Mouse (Mus musculus) hindbrain, embryonic 12.5 days (tissue): Measurements from ENCODE around the gene Fgf15. TPM values are rescaled to one million over a fixed set of nuclear protein-coding genes. Genes with fewer than 3 reads are reported as not detected.

Experiments used
- ATAC-seq: fragments of 200-750 bp; cut with Nextera tagmentation; 2 replicates; pipeline ENCODE4 v1.8.0; 2017; ENCODE audit warnings: moderate TSS enrichment; ENCODE audit not compliant: low FRiP score
- H3K27ac ChIP-seq: fragments of 300-500 bp; sonication (generic); 2 replicates; pipeline ENCODE4 v1.5.1; 2016; ENCODE audit warnings: mild to moderate bottlenecking
- H3K27me3 ChIP-seq: fragments of 300-500 bp; sonication (generic); 2 replicates; pipeline ENCODE4 v1.6.1; 2016; ENCODE audit warnings: mild to moderate bottlenecking
- H3K36me3 ChIP-seq: fragments of 300-500 bp; sonication (generic); 2 replicates; pipeline ENCODE4 v1.6.1; 2016; ENCODE audit warnings: mild to moderate bottlenecking
- H3K4me1 ChIP-seq: fragments of 300-500 bp; sonication (generic); 2 replicates; pipeline ENCODE4 v1.6.1; 2016
- H3K4me2 ChIP-seq: fragments of 300-500 bp; sonication (generic); replicated peaks from 2 replicates; pipeline ENCODE4 v1.6.1; 2016; ENCODE audit warnings: mild to moderate bottlenecking
- H3K4me3 ChIP-seq: fragments of 300-500 bp; sonication (generic); 2 replicates; pipeline ENCODE4 v1.5.1; 2016; ENCODE audit warnings: mild to moderate bottlenecking
- H3K9ac ChIP-seq: fragments of 300-500 bp; sonication (generic); 2 replicates; pipeline ENCODE4 v1.6.1; 2016; ENCODE audit warnings: mild to moderate bottlenecking, moderate library complexity
- H3K9me3 ChIP-seq: fragments of 300-500 bp; sonication (generic); replicated peaks from 2 replicates; pipeline ENCODE4 v1.6.1; 2016; ENCODE audit warnings: mild to moderate bottlenecking
- WGBS: fragments of 180-500 bp; shearing (Covaris S2); methylation state at CpG from one replicate; pipeline ENCODE4 v1.1.7; 2016; 5-methylcytosine and 5-hydroxymethylcytosine counted together
- polyA plus RNA-seq: library from polyadenylated mRNA; unstranded; fragments of >200 nt; fragmentation: Nextera tagmentation; extraction: Ambion mirVana; gene quantifications from 2 replicates; pipeline ENCODE4 v1.2.1, GENCODE M21; 2016

Fgf15 gene
- 62.0 and 66.7 TPM in 2 replicates for polyA plus RNA-seq

DNA sequence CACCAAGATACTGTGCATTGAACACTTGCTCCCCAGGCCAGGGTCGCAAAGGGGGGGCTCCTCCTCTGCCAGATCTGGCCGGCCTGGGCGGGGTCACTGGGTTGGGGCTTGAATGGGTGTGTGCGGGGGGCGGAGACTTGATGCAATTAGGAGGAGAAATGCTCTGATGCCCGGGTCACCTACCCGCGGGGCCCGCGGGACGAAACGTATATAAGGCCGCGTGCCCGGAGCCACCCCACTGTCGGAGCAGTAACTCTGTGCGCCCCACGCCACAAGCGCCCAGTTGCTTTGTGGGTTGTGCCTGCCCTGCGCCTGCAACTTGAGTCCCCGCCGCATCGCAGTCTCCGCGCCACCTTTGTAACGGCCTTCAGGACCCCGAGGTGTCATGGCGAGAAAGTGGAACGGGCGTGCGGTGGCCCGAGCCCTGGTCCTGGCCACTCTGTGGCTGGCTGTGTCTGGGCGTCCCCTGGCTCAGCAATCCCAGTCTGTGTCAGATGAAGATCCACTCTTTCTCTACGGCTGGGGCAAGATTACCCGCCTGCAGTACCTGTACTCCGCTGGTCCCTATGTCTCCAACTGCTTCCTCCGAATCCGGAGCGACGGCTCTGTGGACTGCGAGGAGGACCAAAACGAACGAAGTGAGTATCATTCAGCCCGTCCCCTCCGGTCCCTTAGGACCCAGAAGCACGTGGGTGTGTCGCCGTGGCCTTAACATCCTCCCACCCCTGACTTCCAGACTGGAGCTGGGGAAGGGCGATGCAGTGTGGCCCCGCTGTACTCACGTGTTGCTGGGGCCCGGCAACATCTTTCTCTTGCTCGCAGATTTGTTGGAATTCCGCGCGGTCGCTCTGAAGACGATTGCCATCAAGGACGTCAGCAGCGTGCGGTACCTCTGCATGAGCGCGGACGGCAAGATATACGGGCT lies at the start of gene Fgf15:
Fgf15 (plus strand) TSS at position 238 of the 925 bp plus-strand sequence.
- Histone ChIP-seq H3K36me3 (no peaks in the 10 kb centered on the region), H3K9me3 (no peaks in the 10 kb centered on the region), H3K4me3 (peak within 1 kb of the TSS; percentile 47), H3K27me3 (peaks cover 59% of the 10 kb centered on the region), H3K4me1 (peaks cover 32% of the 10 kb centered on the region), H3K27ac (peak within 1 kb of the TSS; percentile 71), H3K4me2 (peak within 1 kb of the TSS; percentile 85), H3K9ac (peak within 1 kb of the TSS; percentile 59)
- ATAC-seq: peak; percentile 20
- under 1% methylated on average over 65 of the region's 65 CpGs for WGBS

DNA sequence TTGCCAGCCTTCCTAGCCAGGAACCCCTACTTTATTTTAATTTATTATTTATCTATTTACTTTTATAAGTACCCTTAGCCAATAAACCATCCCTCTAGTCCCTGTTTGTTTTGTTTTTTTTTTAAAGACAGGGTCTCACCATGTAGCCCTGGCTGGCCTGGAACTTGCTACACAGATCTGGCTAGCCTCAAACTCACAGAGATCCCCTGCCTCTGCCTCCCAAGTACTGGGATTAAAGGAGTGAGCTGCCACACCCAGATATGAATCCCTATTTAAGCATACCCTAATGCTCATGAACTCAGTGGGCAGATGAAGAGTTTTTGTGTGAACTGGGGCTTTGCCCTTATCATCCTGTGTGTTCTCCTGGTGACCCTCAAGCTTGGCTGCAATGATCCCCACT lies 49.3 kb upstream of the Fgf15 start, which contains the start of gene Fgf4:
Fgf4 (plus strand) TSS at position 301 of the 400 bp plus-strand sequence.
- no peaks in the 10 kb centered on the region for H3K9me3 ChIP-seq
- no peak within 1 kb of the TSS for H3K4me3 ChIP-seq

DNA sequence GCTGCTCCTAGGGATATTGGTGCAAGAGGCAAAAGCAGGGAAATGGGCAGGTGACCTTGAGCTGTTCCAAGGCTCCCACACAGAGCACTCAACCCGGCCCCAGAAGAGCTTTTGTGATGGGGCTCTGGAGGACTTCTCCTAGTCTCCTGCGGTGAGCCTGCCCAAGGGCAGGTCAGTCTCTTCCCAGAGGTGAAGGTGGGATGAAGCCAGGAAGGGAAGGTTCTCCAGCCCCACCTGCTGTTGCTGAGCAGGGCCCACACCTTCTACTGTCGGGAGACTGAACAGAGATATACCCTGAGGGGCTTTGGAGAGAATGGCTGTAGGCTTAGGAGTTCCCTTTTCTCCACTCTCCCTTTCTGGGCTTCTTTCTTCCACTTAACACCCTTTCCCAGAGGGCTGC lies 45.0 kb upstream of the Fgf15 start:
- Histone ChIP-seq H3K9me3 (no peaks in the 10 kb centered on the region), H3K4me1 (no peaks in the 10 kb centered on the region), H3K36me3 (no peaks in the 10 kb centered on the region), H3K27ac (no peak overlapping the region), H3K4me2 (no peak overlapping the region), H3K27me3 (peaks cover 14% of the 10 kb centered on the region), H3K9ac (no peak overlapping the region), H3K4me3 (no peak overlapping the region)
- no peak for ATAC-seq
- WGBS: 65% methylated on average over 3 of the region's 3 CpGs

More for the DNA sequence above, 49.3 kb upstream of the Fgf15 start, which contains the start of gene Fgf4:
- H3K4me2 ChIP-seq: no peak within 1 kb of the TSS
- no peak within 1 kb of the TSS for H3K27ac ChIP-seq
- no peak within 1 kb of the TSS for H3K9ac ChIP-seq
- H3K36me3 ChIP-seq: no peaks in the 10 kb centered on the region
- no peaks in the 10 kb centered on the region for H3K4me1 ChIP-seq
- peaks cover 34% of the 10 kb centered on the region for H3K27me3 ChIP-seq
- no peak for ATAC-seq

DNA sequence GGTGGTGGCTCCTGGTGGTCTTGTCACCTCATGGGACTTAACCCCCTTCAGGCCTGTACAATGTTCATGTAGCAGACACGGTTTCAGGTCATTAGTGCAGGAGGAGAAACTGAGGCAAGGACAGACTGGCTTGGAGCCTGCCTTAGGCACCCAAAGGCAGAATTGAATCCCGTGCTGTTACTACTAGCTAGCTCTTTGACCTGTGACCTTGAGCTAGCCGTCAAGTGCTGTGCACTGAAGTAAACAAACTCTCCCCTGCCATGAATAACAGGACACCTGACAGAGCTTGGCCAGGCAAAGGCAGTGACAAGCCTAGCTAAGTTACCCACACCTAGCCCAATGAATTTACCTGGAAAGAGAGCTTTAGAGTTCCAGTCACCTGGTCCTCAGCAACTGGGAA lies 41.4 kb upstream of the Fgf15 start:
- no peak overlapping the region for H3K4me3 ChIP-seq
- H3K36me3 ChIP-seq: no peaks in the 10 kb centered on the region
- 57% methylated on average over 3 of the region's 3 CpGs for WGBS
- H3K9me3 ChIP-seq: no peaks in the 10 kb centered on the region
- no peak for ATAC-seq
- no peak overlapping the region for H3K9ac ChIP-seq
- H3K27me3 ChIP-seq: peaks cover 23% of the 10 kb centered on the region
- H3K4me2 ChIP-seq: no peak overlapping the region
- no peaks in the 10 kb centered on the region for H3K4me1 ChIP-seq
- no peak overlapping the region for H3K27ac ChIP-seq

DNA sequence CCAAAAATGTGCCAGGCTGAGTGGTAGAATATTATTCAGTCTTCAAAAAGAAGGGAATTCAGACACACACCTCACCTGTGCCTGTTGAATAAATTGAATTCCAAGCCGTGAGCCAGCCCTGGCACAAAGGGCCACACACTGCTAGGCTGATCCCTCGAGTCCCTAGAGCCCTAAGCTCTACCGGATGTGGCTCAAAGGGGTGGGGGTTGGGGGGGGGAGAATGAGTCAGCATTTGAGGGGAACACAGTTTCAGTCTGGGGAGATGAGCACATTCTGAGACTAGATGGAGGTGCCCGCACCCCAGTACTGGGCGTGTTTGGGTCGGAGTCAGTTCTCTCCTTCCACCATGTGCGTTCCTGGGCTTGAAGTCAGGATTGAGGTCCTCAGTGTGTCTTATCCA lies 39.2 kb upstream of the Fgf15 start:
- 84% methylated on average over 7 of the region's 7 CpGs for WGBS

DNA sequence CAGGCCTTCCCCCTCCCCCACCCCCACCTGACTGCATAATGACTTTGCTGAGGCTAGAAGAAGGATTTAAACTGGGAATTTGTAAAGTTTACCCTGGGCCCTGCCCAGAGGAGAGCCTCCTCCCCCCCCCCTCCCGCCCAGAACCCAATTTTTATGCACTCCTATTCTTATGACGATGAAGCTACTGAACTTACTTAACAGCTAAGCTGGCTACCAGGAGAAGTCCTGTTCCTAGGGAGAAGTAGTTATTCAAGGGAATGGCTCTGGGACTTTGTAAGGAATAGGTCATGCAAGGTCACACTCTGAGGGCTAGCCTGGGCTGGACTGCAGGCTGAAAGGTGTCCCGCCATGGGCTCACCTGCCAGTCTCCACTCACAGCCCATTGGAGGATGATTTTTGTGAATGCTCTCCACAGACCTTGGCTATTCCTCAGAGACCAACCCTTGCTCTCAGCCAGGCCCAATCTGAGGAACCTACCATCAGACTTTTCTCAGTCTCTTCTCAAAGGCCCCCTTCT lies 38.4 kb upstream of the Fgf15 start:
- peaks cover 17% of the 10 kb centered on the region for H3K4me1 ChIP-seq
- H3K27ac ChIP-seq: no peak overlapping the region
- ATAC-seq: no peak
- no peaks in the 10 kb centered on the region for H3K36me3 ChIP-seq
- H3K9ac ChIP-seq: no peak overlapping the region
- H3K27me3 ChIP-seq: peaks cover 46% of the 10 kb centered on the region
- no peak overlapping the region for H3K4me2 ChIP-seq
- WGBS: 70% methylated on average over 3 of the region's 3 CpGs
- H3K4me3 ChIP-seq: no peak overlapping the region
- no peaks in the 10 kb centered on the region for H3K9me3 ChIP-seq

More for the DNA sequence above, 39.2 kb upstream of the Fgf15 start:
- no peak for ATAC-seq
- Histone ChIP-seq H3K27ac (no peak overlapping the region), H3K27me3 (peaks cover 39% of the 10 kb centered on the region), H3K36me3 (no peaks in the 10 kb centered on the region), H3K9me3 (no peaks in the 10 kb centered on the region), H3K9ac (no peak overlapping the region), H3K4me3 (no peak overlapping the region), H3K4me1 (peaks cover 14% of the 10 kb centered on the region), H3K4me2 (no peak overlapping the region)

DNA sequence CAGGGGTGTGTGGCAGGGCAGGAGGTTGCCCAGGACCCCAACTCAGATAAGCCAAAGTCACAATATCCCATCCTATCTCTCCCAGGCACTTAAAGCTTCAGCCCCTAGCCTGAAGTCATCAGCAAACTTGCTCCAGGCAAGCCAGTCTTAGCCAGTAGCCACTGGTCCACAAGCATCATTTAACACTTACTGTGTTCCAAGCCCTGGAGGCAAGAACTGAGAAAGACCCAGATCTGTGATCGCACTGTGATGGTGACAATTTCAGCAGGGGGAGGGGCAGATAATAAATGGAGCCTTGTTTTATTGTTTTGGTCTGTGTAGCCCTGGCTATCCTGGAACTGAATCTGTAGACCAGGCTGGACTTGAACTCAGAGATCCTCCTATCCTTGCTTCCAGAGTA lies 37.6 kb upstream of the Fgf15 start:
- ATAC-seq: no peak
- H3K4me2 ChIP-seq: no peak overlapping the region
- no peak overlapping the region for H3K9ac ChIP-seq
- no peaks in the 10 kb centered on the region for H3K9me3 ChIP-seq
- 72% methylated on average over 1 of the region's 1 CpGs for WGBS
- peaks cover 55% of the 10 kb centered on the region for H3K27me3 ChIP-seq
- H3K36me3 ChIP-seq: no peaks in the 10 kb centered on the region
- H3K4me3 ChIP-seq: no peak overlapping the region
- H3K27ac ChIP-seq: no peak overlapping the region
- peaks cover 17% of the 10 kb centered on the region for H3K4me1 ChIP-seq

DNA sequence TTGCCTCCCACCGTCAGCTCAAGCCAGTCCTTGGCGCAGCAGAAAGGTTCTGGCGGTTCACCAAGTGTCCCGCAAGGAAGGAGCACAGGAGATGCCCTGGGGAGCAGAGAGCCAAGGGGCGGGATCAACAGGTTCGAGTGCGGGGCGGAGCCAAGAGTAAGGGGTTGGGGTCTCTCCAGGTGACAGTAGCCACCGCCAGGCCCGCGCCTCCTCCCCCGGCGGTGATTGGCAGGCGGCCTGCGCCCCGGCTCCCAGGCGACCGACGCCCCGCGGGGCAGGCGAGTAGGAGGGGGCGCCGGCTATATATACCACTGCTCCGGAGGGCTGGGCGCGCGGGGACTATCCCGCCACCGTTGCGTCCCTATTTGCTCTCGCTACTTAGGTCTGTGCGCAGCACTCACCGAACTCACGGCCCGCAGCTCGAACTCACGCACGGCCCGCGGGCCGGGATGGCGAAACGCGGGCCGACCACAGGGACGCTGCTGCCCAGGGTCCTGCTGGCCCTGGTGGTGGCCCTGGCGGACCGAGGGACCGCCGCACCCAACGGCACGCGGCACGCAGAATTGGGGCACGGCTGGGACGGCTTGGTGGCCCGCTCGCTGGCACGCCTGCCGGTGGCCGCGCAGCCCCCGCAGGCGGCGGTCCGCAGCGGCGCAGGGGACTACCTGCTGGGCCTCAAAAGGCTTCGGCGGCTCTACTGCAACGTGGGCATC lies 35.1 kb upstream of the Fgf15 start:
- ATAC-seq: no peak
- Histone ChIP-seq H3K4me3 (peak overlapping the region; percentile 27), H3K9me3 (no peaks in the 10 kb centered on the region), H3K36me3 (no peaks in the 10 kb centered on the region), H3K27me3 (peaks cover 78% of the 10 kb centered on the region), H3K4me1 (peaks cover 17% of the 10 kb centered on the region), H3K9ac (peak overlapping the region; percentile 27; the same call in 1 of the 2 replicates), H3K27ac (no peak overlapping the region), H3K4me2 (peak overlapping the region; percentile 31)
- under 1% methylated on average over 72 of the region's 72 CpGs for WGBS

DNA sequence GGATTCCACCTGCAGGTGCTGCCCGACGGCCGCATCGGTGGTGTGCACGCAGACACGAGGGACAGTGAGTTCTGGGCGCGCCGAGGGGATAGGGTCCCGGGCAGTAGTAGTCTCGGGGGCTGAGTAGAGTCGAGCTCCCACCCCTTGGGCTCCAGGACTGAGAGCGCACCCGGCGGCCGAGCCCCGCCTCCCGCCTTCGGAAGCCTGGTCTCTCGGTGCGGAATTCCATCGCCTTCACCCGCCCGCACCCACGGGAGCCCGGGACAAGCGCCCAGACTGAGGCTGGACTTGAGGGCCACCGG lies 34.6 kb upstream of the Fgf15 start:
- H3K9me3 ChIP-seq: no peaks in the 10 kb centered on the region
- no peak for ATAC-seq
- peak overlapping the region; percentile 27 for H3K4me3 ChIP-seq
- peaks cover 84% of the 10 kb centered on the region for H3K27me3 ChIP-seq
- H3K36me3 ChIP-seq: no peaks in the 10 kb centered on the region
- WGBS: 0% methylated on average over 28 of the region's 28 CpGs
- H3K4me2 ChIP-seq: peak overlapping the region; percentile 31
- peaks cover 17% of the 10 kb centered on the region for H3K4me1 ChIP-seq
- H3K27ac ChIP-seq: no peak overlapping the region
- H3K9ac ChIP-seq: peak overlapping the region; percentile 27; the same call in 1 of the 2 replicates

DNA sequence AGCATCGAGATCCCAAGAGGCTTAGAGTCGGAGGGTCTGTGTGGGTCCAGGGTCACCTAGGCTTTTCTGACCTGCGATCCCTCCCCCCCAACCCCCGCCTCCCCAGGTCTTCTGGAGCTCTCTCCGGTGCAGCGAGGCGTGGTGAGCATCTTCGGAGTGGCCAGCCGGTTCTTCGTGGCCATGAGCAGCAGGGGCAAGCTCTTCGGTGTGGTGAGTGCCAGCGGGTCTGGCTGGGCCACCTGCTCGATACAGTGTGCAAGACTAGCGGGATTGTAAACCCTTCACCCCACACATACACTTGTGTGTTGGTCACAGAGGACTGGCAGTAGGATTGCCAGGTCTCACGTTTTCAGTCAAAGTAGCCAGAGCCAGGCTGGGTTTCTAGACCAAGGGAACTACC lies 34.2 kb upstream of the Fgf15 start:
- Histone ChIP-seq H3K36me3 (no peaks in the 10 kb centered on the region), H3K9ac (no peak overlapping the region), H3K4me2 (peak overlapping the region; percentile 31), H3K9me3 (no peaks in the 10 kb centered on the region), H3K4me1 (peaks cover 17% of the 10 kb centered on the region), H3K27ac (no peak overlapping the region), H3K27me3 (peaks cover 88% of the 10 kb centered on the region), H3K4me3 (peak overlapping the region; percentile 27; the same call in 1 of the 2 replicates)
- WGBS: 0% methylated on average over 12 of the region's 15 CpGs
- ATAC-seq: no peak

DNA sequence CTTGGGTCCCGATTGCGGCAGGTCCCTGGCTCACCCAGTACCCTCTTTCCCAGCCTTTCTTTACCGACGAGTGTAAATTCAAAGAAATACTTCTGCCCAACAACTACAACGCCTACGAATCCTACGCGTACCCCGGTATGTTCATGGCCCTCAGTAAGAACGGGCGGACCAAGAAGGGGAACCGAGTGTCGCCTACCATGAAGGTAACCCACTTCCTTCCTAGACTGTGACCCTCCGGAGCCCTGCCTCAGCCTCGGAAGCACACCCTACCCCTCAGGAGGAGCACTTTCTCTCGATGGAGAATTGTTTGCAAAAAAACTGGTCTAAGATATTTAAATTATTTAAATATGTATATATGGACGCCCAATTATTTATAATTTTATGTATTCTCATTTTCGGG lies 33.6 kb upstream of the Fgf15 start:
- H3K9ac ChIP-seq: no peak overlapping the region
- no peak overlapping the region for H3K4me3 ChIP-seq
- H3K4me2 ChIP-seq: no peak overlapping the region
- no peaks in the 10 kb centered on the region for H3K36me3 ChIP-seq
- peaks cover 93% of the 10 kb centered on the region for H3K27me3 ChIP-seq
- 2% methylated on average over 18 of the region's 18 CpGs for WGBS
- H3K27ac ChIP-seq: no peak overlapping the region
- no peaks in the 10 kb centered on the region for H3K9me3 ChIP-seq
- peaks cover 17% of the 10 kb centered on the region for H3K4me1 ChIP-seq
- no peak for ATAC-seq

DNA sequence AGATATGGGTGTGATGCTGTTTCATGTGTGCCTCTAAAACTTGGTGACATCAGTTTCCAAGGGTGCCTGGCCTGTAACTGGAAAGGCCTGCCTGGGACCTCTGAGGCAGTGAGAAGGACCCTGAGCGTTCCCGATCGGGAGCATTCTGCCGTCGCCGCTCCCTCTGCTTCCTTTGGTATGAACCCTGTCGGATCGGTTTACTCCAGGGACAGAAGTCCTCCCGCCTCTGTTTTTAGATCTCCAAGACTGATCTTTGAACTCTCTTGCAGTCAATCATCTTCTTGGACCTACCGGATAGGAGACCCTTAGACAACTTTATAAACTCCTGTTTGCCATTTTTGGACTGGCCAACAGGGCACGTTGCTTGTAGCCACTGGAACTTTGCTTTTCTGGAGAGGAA lies 33.1 kb upstream of the Fgf15 start:
- Histone ChIP-seq H3K36me3 (no peaks in the 10 kb centered on the region), H3K9me3 (no peaks in the 10 kb centered on the region), H3K4me1 (peaks cover 17% of the 10 kb centered on the region), H3K27me3 (peaks cover 92% of the 10 kb centered on the region), H3K4me3 (no peak overlapping the region), H3K27ac (no peak overlapping the region), H3K9ac (no peak overlapping the region), H3K4me2 (no peak overlapping the region)
- ATAC-seq: no peak
- 0% methylated on average over 11 of the region's 11 CpGs for WGBS
